Mouse (Mus musculus): ENCODE measurements around the gene Stx1a.

DNA sequence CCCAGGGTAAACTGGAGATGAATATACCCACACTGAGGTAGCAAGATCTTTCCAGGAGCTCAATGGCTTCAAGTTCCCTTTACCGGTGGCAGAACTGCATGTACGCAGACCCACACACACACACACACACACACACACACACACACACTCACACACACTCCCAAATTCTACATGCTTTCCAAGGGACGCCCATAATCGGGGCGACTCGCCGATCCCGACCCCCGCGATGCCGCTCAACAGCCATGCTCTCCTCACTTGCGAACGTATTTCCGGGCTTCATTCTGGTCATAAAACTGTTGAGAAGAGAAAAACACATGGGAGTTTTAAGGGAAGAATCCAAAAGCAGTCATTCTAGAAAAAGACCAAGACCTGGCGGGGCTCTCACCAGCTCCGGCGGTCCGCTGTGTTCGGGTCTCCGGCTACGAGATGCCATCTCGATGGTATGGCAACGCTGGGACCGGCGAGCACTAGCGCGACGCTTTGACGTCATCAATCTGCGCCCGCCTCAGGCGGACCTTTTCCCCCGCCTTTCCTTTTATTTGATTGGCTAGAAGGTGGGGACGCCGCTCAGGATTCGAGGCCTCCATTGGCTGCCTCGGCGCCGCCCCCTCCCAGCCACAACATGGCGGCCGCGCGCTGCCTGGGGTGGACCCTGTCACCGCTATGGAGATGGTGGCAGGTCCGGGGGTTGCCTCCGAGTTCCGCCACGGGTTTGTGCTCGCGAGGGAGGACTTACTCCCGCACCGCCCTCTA lies 40.5 kb downstream of the Stx1a start, which contains the start of gene Dnajc30:
- TF ChIP-seq POLR2A (IDR thresholded peaks at IDR 0.05; ENCODE audit: low read depth, low read length): no peak
- no peak for TF ChIP-seq CTCF (conservative IDR thresholded peaks at IDR 0.05; ENCODE audit: insufficient read depth, insufficient read length, low read depth, low read length)
